Mouse (Mus musculus) T-helper 17 cell (primary cell): ENCODE measurements around the gene Csmd2.
"Not testable (repeated sequence)": the region's sequence is repeated elsewhere in the genome, so short reads cannot be mapped to it uniquely, and the experiment has no call there.

Source experiments
- in situ Hi-C, 2 experiments: fragments of 300-600 bp; cut with MboI, MseI; formaldehyde crosslinking; loops; 1 replicate in 1 of 2; 2 replicates in 1 of 2; pipeline ENCODE4 v1.15.1; 2025; ENCODE audit warnings: high pct_unique_total_duplicates in 2 of 2

Gene Csmd2

GRCm38 (mm10) chr4:128042626-128043025 lies 55.0 kb downstream of the Csmd2 start:
- in situ Hi-C loops = no loop called here

- in situ Hi-C loops = no loop called here
Measured at GRCm38 (mm10) chr4:128048716-128049115, 61.1 kb downstream of the Csmd2 start.

DNA sequence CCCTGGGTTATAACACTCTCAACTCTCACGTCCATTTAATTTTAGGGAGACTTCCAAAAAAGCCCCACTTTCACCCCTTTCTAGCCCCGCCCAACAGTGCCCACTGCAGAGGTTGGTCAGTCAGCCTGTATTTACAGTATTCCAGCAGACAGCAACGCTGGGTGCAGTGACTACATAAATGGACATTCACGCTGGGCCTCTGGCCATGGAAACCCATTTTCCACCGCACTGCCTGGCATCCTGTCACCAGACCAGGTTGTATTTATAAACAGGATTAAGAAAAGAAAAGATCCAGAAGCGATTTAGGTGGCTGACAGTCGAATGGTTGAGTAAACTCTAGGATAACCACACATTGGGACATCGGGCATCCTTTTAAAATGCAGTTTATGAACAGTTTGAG lies 65.0 kb downstream of the Csmd2 start:
- in situ Hi-C loops = no loop called here

GRCm38 (mm10) chr4:128061274-128061673 lies 73.6 kb downstream of the Csmd2 start:
- in situ Hi-C loops = not testable (repeated sequence)

- in situ Hi-C loops = no loop called here
Measured at GRCm38 (mm10) chr4:128067189-128067588, 79.5 kb downstream of the Csmd2 start.

- in situ Hi-C loops = no loop called here
Measured at GRCm38 (mm10) chr4:128084466-128084865, 96.8 kb downstream of the Csmd2 start.

DNA sequence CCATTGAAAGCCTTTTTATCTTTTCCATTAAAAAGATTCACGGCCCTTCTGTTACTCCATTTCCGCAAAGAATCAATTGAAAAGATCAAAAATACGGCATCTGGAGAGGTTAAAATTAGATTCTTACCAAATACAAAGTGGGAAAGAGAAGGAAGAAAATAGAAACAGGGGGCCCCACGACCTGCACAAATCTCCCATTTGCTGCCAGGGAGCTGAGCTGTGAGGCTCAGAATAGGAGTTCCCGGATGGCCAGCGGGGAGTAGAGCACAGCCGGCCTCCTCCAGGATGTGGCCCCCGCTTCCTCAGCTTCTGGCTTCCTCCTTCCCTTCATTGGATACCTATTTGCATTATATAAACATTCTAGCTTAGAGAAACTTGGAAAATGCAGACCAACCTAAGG lies 97.4 kb downstream of the Csmd2 start:
- in situ Hi-C loops = no loop called here

GRCm38 (mm10) chr4:128087147-128087606 lies 99.5 kb downstream of the Csmd2 start:
- in situ Hi-C loops = no loop called here

DNA sequence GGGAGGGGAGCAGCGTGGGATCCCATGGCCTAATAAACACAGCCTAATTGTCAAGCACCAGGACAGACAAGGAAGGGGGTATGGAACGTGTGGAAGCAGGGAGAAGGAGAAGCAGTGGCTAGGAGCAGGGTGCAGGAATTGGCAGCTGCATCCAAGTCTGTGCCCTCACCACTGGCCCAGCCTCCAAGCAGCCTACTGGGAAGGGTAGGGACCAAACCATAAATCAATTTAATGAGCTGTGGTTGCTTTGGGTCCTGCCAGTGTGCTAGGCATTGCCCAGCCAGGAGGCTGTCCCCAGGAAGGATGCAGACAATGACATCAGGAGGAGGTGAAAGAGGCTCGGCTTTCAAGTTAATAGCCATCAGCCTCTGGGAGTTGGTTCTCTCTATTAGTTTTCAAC lies 100.0 kb downstream of the Csmd2 start:
- in situ Hi-C loops = no loop called here

GRCm38 (mm10) chr4:128088264-128088663 lies 100.6 kb downstream of the Csmd2 start:
- in situ Hi-C loops = no loop called here

GRCm38 (mm10) chr4:128091938-128092337 lies 104.3 kb downstream of the Csmd2 start:
- in situ Hi-C loops = no loop called here

DNA sequence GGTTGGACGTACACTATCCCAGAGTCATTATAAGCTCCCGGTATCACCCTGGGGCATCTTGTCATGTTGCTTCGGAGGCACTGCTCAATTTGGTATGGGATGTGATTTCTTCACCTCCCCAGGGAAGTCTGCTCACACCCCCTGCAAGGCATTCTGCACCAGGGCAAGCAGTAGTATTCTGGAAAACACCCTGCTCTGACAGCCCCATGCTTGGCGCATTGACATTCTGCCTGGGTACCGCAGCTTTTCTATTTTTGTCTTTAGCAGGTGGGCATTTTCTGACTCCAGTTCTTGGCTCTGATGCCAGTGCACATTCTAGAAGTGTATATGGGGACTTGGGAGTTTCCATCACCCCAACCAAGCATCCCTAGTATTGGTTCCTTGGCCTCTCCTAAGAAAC lies 111.9 kb downstream of the Csmd2 start:
- in situ Hi-C loops = no loop called here

GRCm38 (mm10) chr4:128100541-128100940 lies 112.9 kb downstream of the Csmd2 start:
- in situ Hi-C loops = no loop called here

- in situ Hi-C loops = no loop called here
Measured at GRCm38 (mm10) chr4:128116331-128116730, 128.7 kb downstream of the Csmd2 start.

GRCm38 (mm10) chr4:128123281-128123680 lies 135.6 kb downstream of the Csmd2 start:
- in situ Hi-C loops = no loop called here

DNA sequence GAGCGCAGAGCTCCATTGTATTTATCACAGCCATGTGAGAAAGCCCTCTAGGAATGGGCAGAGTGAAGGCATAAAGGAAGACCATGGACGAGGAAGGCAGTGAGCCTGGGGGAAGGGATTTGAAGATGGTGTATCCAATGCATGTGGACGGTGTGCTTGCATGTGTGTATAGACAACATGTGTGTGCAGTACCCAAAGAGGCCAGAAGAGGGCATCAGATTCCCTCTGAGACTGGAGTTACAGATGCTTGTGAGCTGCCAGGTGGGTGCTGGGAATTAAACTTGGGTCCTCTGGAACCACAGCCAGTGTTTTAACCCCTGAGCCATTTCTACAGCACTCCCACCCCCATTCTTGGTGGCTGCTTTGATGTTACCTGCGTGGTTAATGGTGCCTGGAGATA lies 137.1 kb downstream of the Csmd2 start:
- in situ Hi-C loops = no loop called here

DNA sequence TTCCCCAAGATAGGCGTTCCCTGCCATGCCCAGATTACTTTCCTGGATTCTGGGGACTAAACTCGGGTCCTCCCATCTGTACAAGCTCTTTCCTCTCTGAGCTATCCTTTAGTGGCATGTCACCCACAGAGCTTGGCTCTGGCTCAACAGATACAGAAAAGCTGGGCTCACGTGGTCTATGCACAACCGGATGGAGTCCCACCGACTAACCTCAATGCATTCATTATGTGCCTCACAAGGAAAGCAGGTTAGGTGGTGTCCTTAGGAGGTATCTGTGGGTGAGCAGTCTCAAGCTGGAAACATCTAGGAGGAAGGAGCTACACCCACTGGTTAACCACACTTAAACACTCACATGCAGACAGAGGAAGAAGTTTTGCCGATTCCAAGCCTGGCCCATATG lies 140.9 kb downstream of the Csmd2 start:
- in situ Hi-C loops = no loop called here

DNA sequence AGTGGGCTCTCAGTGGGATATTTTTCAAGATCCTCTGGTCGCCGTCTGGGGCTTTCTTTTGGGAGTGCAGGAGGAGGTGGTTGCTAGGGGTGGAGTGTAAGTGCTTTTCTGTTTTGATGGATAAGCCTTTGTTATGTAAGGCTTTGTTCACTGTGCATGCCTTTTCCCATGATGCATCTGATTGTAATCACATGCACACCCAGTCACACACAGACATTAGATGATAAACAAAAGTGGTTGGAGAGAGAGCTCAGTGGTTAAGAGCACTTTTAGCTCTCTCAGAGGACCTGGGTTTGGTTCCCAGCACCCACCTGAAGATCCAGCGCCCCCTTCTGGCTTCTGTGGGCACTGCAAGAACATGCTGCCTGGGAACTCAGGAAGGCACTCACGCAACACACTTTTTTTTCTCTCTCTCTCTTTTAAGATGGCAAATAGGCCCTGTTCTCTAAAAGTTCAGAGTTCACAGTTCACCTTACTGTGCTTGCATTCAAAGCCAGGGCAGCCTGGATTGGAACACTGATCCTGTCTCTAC lies 143.0 kb downstream of the Csmd2 start:
- in situ Hi-C loops = loop anchor here in 1 of 2 experiments (10.0 kb wide), 1 partner anchor 1336 kb away; no protein-coding TSS in a partner anchor

DNA sequence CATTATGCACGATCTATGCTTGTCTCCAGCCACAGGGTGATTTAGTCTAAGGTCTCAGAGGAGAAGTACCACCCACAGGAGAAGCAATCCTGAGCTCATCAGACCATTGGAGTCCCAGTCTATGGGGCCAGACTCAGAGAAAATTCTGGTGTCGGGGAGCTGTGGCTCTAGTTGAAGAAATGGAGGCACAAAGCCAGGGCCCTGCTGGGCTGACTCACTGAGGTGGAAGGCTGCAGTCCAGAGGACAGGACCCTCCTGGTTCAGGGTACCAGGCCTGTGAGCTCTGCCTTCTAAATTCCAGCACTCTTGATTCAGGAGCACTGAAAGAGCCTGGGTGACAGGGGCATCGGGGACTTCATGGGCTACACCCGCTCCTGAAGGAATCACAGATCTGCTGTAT lies 144.0 kb downstream of the Csmd2 start:
- in situ Hi-C loops = loop anchor here in 1 of 2 experiments (10.0 kb wide), 1 partner anchor 1337 kb away; no protein-coding TSS in a partner anchor

DNA sequence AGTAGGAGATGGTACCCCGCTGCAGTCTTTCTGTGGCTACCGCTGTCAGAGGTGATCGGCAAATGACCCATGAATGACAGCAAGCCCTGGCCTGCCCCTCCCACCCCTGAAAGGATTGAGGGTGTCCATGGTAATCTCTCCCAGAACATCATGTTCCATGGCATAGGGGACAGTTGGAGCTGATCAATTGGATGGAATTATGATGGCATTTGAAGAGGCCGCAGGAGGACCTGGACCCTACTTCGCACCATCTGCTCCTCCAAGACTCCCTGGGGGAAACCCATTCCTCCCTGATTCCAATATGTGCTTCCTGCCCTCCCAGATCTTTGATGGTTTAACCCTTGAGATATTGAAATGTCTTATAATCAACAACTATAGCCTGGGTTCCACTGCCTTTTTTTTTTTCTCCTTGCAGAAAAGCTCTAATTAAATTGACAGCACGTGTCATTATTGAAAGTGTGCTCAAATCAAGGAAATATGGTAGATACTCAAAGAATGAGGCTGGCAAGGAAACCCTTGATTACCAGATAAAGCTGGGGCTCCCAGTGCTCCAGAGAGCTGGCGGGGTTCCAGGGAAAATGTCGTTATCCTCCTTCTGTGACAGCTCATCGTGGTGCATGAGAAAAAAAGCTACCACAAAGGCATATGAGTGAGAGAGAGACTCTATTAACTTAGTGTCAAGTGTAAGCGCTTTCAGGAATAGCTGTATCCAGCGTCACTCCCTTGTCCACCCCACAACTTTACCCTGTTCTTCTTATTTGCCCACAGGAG lies 145.4 kb downstream of the Csmd2 start:
- in situ Hi-C loops = loop anchor here in 1 of 2 experiments (10.0 kb wide), 1 partner anchor 1338 kb away; no protein-coding TSS in a partner anchor

DNA sequence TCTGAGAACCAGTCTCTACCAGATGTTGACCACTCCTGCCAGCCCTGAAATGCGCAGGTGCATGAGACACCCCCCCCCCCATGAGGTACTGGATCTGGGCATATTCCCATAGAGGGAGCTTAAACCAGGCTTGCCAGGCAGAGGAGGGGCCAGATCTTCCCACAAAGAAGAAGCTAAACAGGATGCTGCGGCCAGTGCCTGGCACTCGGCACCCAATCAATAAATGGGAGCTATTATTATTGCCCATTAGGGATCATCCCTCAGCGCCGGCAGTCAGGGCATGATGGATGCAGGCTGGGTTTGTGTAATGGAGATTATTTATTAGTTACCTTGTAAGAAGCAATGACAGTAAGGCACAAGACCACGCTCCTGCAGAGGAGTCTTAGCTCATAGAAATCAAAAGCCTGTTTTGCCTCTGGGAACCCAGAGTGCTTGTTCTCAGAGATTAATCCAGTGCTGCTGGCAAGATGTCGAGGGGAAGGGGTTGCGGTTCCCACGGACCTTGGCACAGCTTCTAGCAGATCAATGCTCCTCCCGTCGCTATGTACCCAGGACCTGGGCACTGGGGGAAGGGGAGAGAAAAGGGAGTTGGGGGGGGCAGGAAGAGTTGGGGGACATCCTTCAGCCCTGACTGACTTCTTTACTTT lies 146.8 kb downstream of the Csmd2 start:
- in situ Hi-C loops = loop anchor here in 1 of 2 experiments (10.0 kb wide), 1 partner anchor 1340 kb away; no protein-coding TSS in a partner anchor

DNA sequence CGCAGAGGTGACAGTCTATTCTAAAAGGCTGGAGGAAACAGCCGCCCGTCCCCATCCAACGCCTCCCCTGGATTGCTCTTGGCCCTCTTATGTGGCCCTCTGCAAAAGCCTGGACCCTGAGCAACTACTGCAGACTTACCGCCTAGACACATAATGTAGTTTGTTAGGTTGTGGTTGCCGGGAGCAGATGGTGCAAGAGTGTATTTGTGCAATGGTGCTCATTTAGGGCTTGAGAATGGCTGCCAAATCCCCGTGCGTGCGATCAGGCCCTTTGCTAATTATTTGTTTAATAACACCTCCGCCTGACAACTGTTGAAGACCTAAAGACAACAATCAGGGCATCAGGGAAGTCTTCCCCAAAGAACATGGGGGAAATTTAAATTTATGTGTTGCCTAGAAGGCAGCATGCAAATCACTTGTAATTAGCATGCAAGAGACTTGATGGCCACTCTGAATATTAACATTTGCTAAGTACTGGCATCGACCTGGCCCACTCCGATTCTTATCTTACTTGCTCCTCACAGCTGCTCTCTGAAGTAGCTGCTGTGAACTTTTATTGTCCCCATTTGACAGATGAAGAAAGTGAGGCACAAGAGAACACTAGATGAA lies 147.5 kb downstream of the Csmd2 start:
- in situ Hi-C loops = loop anchor here in 1 of 2 experiments (10.0 kb wide), 1 partner anchor 1340 kb away; no protein-coding TSS in a partner anchor
